Mouse (Mus musculus) heart, adult 2 months (tissue): Measurements from ENCODE around the gene Taf8.

ENCODE experiments used
- CTCF ChIP-seq: fragments of 200-600 bp; IDR thresholded peaks from 2 replicates; pipeline ENCODE4 v1.8.1; 2022; ENCODE audit warnings: antibody characterized with exemption, mild to moderate bottlenecking, moderate library complexity
- POLR2A ChIP-seq: fragments of 200-500 bp; IDR thresholded peaks from 2 replicates; pipeline ENCODE4 v1.6.1; 2011; ENCODE audit warnings: mild to moderate bottlenecking, low read depth, low read length, control low read depth; ENCODE audit not compliant: insufficient read depth

- no peak for TF ChIP-seq POLR2A
- TF ChIP-seq CTCF, result no peak
These were observed 25.6 kb upstream of the Taf8 start for GRCm38 (mm10) chr17:47527581-47528300.
